Mouse (Mus musculus): ENCODE results near the gene Aldh16a1. TPM values are rescaled to one million over a fixed set of nuclear protein-coding genes. Genes with fewer than 3 reads are reported as not detected.
"Not testable (repeated sequence)": the region's sequence is repeated elsewhere in the genome, so short reads cannot be mapped to it uniquely, and the experiment has no call there.

Gene Aldh16a1
- polyA plus RNA-seq, 1 experiment from 2014 or later: 53.0 TPM

GRCm38 (mm10) chr7:45162551-45162950 is 8.2 kb upstream of the Aldh16a1 start:
- WGBS: 25% methylated on average over 6 of the region's 6 CpGs
- Histone ChIP-seq H3K27ac (peak overlapping the region; percentile 78; the same call in 1 of the 2 replicates), H3K4me1 (peaks cover 28% of the 10 kb centered on the region), H3K4me3 (peak overlapping the region; percentile 55), H3K27me3 (ENCODE audit: poor library complexity, severe bottlenecking) (peaks cover 54% of the 10 kb centered on the region), H3K36me3 (replicated peaks) (peaks cover 36% of the 10 kb centered on the region), H3K9me3 (peaks cover 6% of the 10 kb centered on the region; the same call in 1 of the 2 replicates)
- DNase-seq (ENCODE audit: extremely low spot score, low spot score): no peak

- Histone ChIP-seq H3K4me1 (peaks cover 26% of the 10 kb centered on the region), H3K4me3 (peak overlapping the region; percentile 55), H3K9me3 (peaks cover 2% of the 10 kb centered on the region; the same call in 1 of the 2 replicates), H3K27me3 (ENCODE audit: poor library complexity, severe bottlenecking) (peaks cover 47% of the 10 kb centered on the region), H3K27ac (peak overlapping the region; percentile 78), H3K36me3 (replicated peaks) (peaks cover 41% of the 10 kb centered on the region)
- DNase-seq (ENCODE audit: extremely low spot score, low spot score): peak; percentile 89
- WGBS: 5% methylated on average over 35 of the region's 35 CpGs
Measured at GRCm38 (mm10) chr7:45161612-45162473, 7.5 kb upstream of the Aldh16a1 start.

- 95% methylated on average over 3 of the region's 3 CpGs for WGBS
- peaks cover 26% of the 10 kb centered on the region for H3K4me1 ChIP-seq
Measured at GRCm38 (mm10) chr7:45160866-45161265, 6.5 kb upstream of the Aldh16a1 start.

GRCm38 (mm10) chr7:45160316-45160800 is 6.0 kb upstream of the Aldh16a1 start:
- 93% methylated on average over 6 of the region's 6 CpGs for WGBS
- Histone ChIP-seq H3K9me3 (no peaks in the 10 kb centered on the region), H3K36me3 (replicated peaks) (peaks cover 44% of the 10 kb centered on the region), H3K27ac (no peak overlapping the region), H3K27me3 (ENCODE audit: poor library complexity, severe bottlenecking) (peaks cover 32% of the 10 kb centered on the region), H3K4me1 (peaks cover 29% of the 10 kb centered on the region), H3K4me3 (no peak overlapping the region)
- DNase-seq (ENCODE audit: extremely low spot score, low spot score): no peak

More at GRCm38 (mm10) chr7:45160866-45161265, 6.5 kb upstream of the Aldh16a1 start:
- Histone ChIP-seq H3K4me3 (no peak overlapping the region), H3K9me3 (no peaks in the 10 kb centered on the region), H3K27ac (no peak overlapping the region), H3K27me3 (ENCODE audit: poor library complexity, severe bottlenecking) (peaks cover 37% of the 10 kb centered on the region), H3K36me3 (replicated peaks) (peaks cover 44% of the 10 kb centered on the region)
- DNase-seq (ENCODE audit: extremely low spot score, low spot score): no peak

- Histone ChIP-seq H3K4me3 (no peak overlapping the region), H3K4me1 (peaks cover 32% of the 10 kb centered on the region), H3K27me3 (ENCODE audit: poor library complexity, severe bottlenecking) (peaks cover 19% of the 10 kb centered on the region), H3K36me3 (replicated peaks) (peaks cover 44% of the 10 kb centered on the region), H3K9me3 (no peaks in the 10 kb centered on the region), H3K27ac (no peak overlapping the region)
- DNase-seq (ENCODE audit: extremely low spot score, low spot score): no peak
- WGBS: 92% methylated on average over 6 of the region's 6 CpGs
Measured at GRCm38 (mm10) chr7:45158991-45159390, 4.6 kb upstream of the Aldh16a1 start.

GRCm38 (mm10) chr7:45157459-45157858 is 3.1 kb upstream of the Aldh16a1 start:
- WGBS: 88% methylated on average over 14 of the region's 14 CpGs
- peaks cover 44% of the 10 kb centered on the region for H3K36me3 ChIP-seq (replicated peaks)

GRCm38 (mm10) chr7:45156206-45156605 is 1.8 kb upstream of the Aldh16a1 start:
- Histone ChIP-seq H3K9me3 (no peaks in the 10 kb centered on the region), H3K4me3 (no peak overlapping the region), H3K36me3 (replicated peaks) (peaks cover 43% of the 10 kb centered on the region), H3K27me3 (ENCODE audit: poor library complexity, severe bottlenecking) (no peaks in the 10 kb centered on the region), H3K27ac (no peak overlapping the region), H3K4me1 (peaks cover 24% of the 10 kb centered on the region)
- DNase-seq (ENCODE audit: extremely low spot score, low spot score): no peak
- WGBS: 93% methylated on average over 15 of the region's 15 CpGs

More at GRCm38 (mm10) chr7:45157459-45157858, 3.1 kb upstream of the Aldh16a1 start:
- Histone ChIP-seq H3K9me3 (no peaks in the 10 kb centered on the region), H3K27ac (no peak overlapping the region), H3K4me1 (peaks cover 29% of the 10 kb centered on the region), H3K4me3 (no peak overlapping the region), H3K27me3 (ENCODE audit: poor library complexity, severe bottlenecking) (peaks cover 3% of the 10 kb centered on the region)
- DNase-seq (ENCODE audit: extremely low spot score, low spot score): no peak

- 85% methylated on average over 9 of the region's 9 CpGs for WGBS
- no peak overlapping the region; the same call in 1 of the 2 replicates for H3K4me3 ChIP-seq
- no peaks in the 10 kb centered on the region for H3K27me3 ChIP-seq (ENCODE audit: poor library complexity, severe bottlenecking)
- H3K27ac ChIP-seq: no peak overlapping the region
- peaks cover 37% of the 10 kb centered on the region for H3K36me3 ChIP-seq (replicated peaks)
- H3K9me3 ChIP-seq: no peaks in the 10 kb centered on the region
- peaks cover 30% of the 10 kb centered on the region for H3K4me1 ChIP-seq
- DNase-seq (ENCODE audit: extremely low spot score, low spot score): no peak
Measured at GRCm38 (mm10) chr7:45155590-45155989, 1.2 kb upstream of the Aldh16a1 start.

- 79% methylated on average over 12 of the region's 12 CpGs for WGBS
- H3K27me3 ChIP-seq (ENCODE audit: poor library complexity, severe bottlenecking): no peaks in the 10 kb centered on the region
- peak overlapping the region; percentile 98 for H3K27ac ChIP-seq
- peaks cover 32% of the 10 kb centered on the region for H3K36me3 ChIP-seq (replicated peaks)
- H3K9me3 ChIP-seq: no peaks in the 10 kb centered on the region
- peak; percentile 44 for DNase-seq (ENCODE audit: extremely low spot score, low spot score)
- H3K4me1 ChIP-seq: peaks cover 36% of the 10 kb centered on the region
- H3K4me3 ChIP-seq: peak overlapping the region; percentile 74
Measured at GRCm38 (mm10) chr7:45154993-45155514, 670 bp upstream of the Aldh16a1 start.

- 2% methylated on average over 5 of the region's 5 CpGs for WGBS
- H3K9me3 ChIP-seq: no peaks in the 10 kb centered on the region
- peaks cover 18% of the 10 kb centered on the region for H3K36me3 ChIP-seq (replicated peaks)
- peak overlapping the region; percentile 74 for H3K4me3 ChIP-seq
- no peak for DNase-seq (ENCODE audit: extremely low spot score, low spot score)
- peaks cover 45% of the 10 kb centered on the region for H3K4me1 ChIP-seq
- no peaks in the 10 kb centered on the region for H3K27me3 ChIP-seq (ENCODE audit: poor library complexity, severe bottlenecking)
- peak overlapping the region; percentile 98 for H3K27ac ChIP-seq
Measured at GRCm38 (mm10) chr7:45153586-45153985, 798 bp downstream of the Aldh16a1 start.

GRCm38 (mm10) chr7:45153052-45153451 is 1.3 kb downstream of the Aldh16a1 start:
- DNase-seq (ENCODE audit: extremely low spot score, low spot score); H3K27ac ChIP-seq; H3K27me3 ChIP-seq (ENCODE audit: poor library complexity, severe bottlenecking); H3K9me3 ChIP-seq: not testable (repeated sequence)
- Histone ChIP-seq H3K4me1 (peaks cover 45% of the 10 kb centered on the region), H3K4me3 (peak overlapping the region; percentile 74; the same call in 1 of the 2 replicates), H3K36me3 (replicated peaks) (peaks cover 17% of the 10 kb centered on the region)
- WGBS: 91% methylated on average over 2 of the region's 2 CpGs

GRCm38 (mm10) chr7:45151303-45151702 is 3.1 kb downstream of the Aldh16a1 start:
- Histone ChIP-seq H3K36me3 (replicated peaks) (peaks cover 20% of the 10 kb centered on the region), H3K27ac (peak overlapping the region; percentile 52; the same call in 1 of the 2 replicates), H3K4me3 (no peak overlapping the region), H3K9me3 (no peaks in the 10 kb centered on the region), H3K27me3 (ENCODE audit: poor library complexity, severe bottlenecking) (no peaks in the 10 kb centered on the region), H3K4me1 (peaks cover 45% of the 10 kb centered on the region)
- DNase-seq (ENCODE audit: extremely low spot score, low spot score): no peak
- 72% methylated on average over 11 of the region's 11 CpGs for WGBS

- 71% methylated on average over 4 of the region's 4 CpGs for WGBS
Measured at GRCm38 (mm10) chr7:45150321-45150720, 4.1 kb downstream of the Aldh16a1 start.

More at GRCm38 (mm10) chr7:45150321-45150720, 4.1 kb downstream of the Aldh16a1 start:
- peaks cover 43% of the 10 kb centered on the region for H3K4me1 ChIP-seq
- no peak for DNase-seq (ENCODE audit: extremely low spot score, low spot score)
- no peaks in the 10 kb centered on the region for H3K27me3 ChIP-seq (ENCODE audit: poor library complexity, severe bottlenecking)
- H3K4me3 ChIP-seq: no peak overlapping the region
- no peaks in the 10 kb centered on the region for H3K9me3 ChIP-seq
- peaks cover 30% of the 10 kb centered on the region for H3K36me3 ChIP-seq (replicated peaks)
- peak overlapping the region; percentile 52; the same call in 1 of the 2 replicates for H3K27ac ChIP-seq
